Mouse (Mus musculus): ENCODE data around the gene Nxnl2. TPM values are rescaled to one million over a fixed set of nuclear protein-coding genes. Genes with fewer than 3 reads are reported as not detected.
"Not testable (repeated sequence)": the region's sequence is repeated elsewhere in the genome, so short reads cannot be mapped to it uniquely, and the experiment has no call there.

Gene Nxnl2
- polyA plus RNA-seq, 1 experiment, result 1.8 TPM

DNA sequence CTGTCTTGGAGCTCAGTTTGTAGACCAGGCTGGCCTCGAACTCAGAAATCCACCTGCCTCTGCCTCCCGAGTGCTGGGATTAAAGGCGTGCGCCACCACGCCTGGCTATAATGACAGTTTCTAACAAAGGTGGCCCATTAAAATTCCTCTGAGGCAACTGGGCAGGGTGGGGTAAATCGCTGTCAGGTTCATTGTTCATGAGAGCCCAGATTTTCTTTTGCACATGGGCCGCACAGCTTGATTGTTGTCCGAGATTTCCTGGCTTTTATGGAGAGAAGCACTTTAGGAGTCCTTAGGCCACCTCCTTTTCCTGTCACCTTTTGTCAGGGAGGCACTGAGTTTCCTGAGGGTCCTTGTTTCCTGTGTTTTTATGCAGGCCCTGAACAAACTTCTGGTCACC lies 32.6 kb downstream of the Nxnl2 start:
- no peaks in the 10 kb centered on the region for H3K27me3 ChIP-seq (ENCODE audit: control insufficient read depth, insufficient read depth, low read length)
- 94% methylated on average over 8 of the region's 8 CpGs for WGBS
- no peak overlapping the region for H3K27ac ChIP-seq (ENCODE audit: control insufficient read depth, insufficient read depth, low read length)
- H3K4me3 ChIP-seq (ENCODE audit: control insufficient read depth, insufficient read depth, low read length), result no peak overlapping the region
- DNase-seq, result no peak
- no peak for TF ChIP-seq CTCF (IDR thresholded peaks at IDR 0.05; ENCODE audit: borderline replicate concordance, control insufficient read depth, extremely low read depth, insufficient read depth, low read length, poor library complexity)
- no peak for TF ChIP-seq POLR2A (IDR thresholded peaks at IDR 0.05; ENCODE audit: control insufficient read depth, extremely low read depth, insufficient read depth, low read length, poor library complexity)
- no peaks in the 10 kb centered on the region for H3K36me3 ChIP-seq (ENCODE audit: control insufficient read depth, insufficient read depth, low read length)
- no peaks in the 10 kb centered on the region for H3K4me1 ChIP-seq (replicated peaks; ENCODE audit: control insufficient read depth, insufficient read depth, low read length)

DNA sequence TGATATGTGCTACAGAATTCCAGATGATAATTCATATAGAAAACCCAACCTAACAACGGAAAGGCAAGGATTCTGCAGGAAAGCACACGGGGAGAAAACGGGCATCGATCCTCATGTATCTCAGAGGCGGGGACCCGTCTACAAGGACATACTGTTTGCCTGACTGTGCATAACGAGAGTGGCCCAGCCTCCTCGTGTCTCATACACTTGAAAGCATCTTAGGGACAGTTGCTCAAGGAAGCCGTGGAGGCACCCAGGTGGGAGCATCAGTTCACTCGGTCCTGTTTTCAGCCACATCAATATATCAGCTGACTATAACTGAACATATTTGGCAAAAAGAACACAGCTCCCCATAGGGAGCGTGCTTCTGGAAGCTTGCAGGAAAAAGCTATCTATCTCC lies 33.3 kb downstream of the Nxnl2 start:
- not testable (repeated sequence) for H3K4me3 ChIP-seq (ENCODE audit: control insufficient read depth, insufficient read depth, low read length); H3K4me1 ChIP-seq (replicated peaks; ENCODE audit: control insufficient read depth, insufficient read depth, low read length); H3K36me3 ChIP-seq (ENCODE audit: control insufficient read depth, insufficient read depth, low read length); DNase-seq; H3K27ac ChIP-seq (ENCODE audit: control insufficient read depth, insufficient read depth, low read length); H3K27me3 ChIP-seq (ENCODE audit: control insufficient read depth, insufficient read depth, low read length)
- WGBS, result 95% methylated on average over 11 of the region's 11 CpGs

DNA sequence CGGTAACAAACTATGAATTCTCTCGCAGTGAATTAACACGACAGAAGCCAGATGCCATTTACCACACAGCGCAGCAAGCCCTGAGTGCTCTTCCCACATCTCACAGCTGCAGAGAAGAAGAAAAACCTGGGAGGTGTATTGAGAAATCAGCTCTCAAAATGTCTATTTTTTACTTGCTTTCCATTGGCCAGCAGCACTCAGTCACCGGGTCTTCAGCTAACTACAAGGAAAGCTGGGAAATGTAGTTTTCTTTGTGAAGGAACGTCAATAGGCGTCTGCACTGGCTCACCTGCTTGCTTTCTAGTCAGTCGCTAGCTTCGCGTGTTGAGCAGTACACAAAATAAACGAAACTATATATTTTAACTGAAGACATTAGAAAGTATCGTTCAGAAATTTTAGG lies 37.1 kb downstream of the Nxnl2 start:
- 85% methylated on average over 12 of the region's 12 CpGs for WGBS
- TF ChIP-seq CTCF (IDR thresholded peaks at IDR 0.05; ENCODE audit: borderline replicate concordance, control insufficient read depth, extremely low read depth, insufficient read depth, low read length, poor library complexity), result no peak
- no peak for TF ChIP-seq POLR2A (IDR thresholded peaks at IDR 0.05; ENCODE audit: control insufficient read depth, extremely low read depth, insufficient read depth, low read length, poor library complexity)

DNA sequence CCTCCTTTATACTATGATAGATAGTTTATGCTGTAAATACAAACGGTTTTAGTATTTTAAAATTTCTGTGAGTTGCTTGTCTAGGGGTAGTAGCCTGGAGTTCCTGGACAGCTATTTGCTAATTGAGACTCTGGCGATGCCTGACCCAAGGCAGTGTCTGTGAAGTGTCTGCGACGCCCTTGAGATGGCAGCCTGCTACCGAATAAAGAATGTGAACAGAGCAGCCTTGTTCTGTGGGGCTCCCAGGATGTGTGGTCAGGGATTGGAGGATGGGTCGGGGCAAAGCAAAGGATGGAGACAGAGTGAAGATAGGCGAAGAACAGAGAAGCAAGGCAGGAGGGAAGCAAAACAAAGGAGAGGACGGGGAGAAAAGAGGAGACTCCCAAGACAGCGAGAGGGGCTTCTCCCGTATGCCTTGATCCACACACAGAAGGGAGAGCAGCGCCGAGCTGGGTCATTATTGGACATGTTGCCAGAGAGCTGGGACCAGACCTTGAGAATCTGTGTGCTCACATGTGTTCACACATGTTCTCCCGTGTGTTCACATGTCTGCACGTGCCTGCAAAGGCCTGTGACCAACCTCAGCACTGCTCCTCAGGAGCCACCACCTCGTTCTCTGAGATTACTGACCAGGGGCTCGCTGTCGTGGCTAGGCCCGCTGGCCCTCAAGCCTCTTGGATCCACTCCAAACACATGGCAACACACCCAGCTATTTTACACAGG lies 37.7 kb downstream of the Nxnl2 start:
- Histone ChIP-seq H3K27me3 (ENCODE audit: control insufficient read depth, insufficient read depth, low read length) (no peaks in the 10 kb centered on the region), H3K27ac (ENCODE audit: control insufficient read depth, insufficient read depth, low read length) (no peak overlapping the region), H3K4me3 (ENCODE audit: control insufficient read depth, insufficient read depth, low read length) (no peak overlapping the region), H3K4me1 (replicated peaks; ENCODE audit: control insufficient read depth, insufficient read depth, low read length) (no peaks in the 10 kb centered on the region), H3K36me3 (ENCODE audit: control insufficient read depth, insufficient read depth, low read length) (no peaks in the 10 kb centered on the region)
- TF ChIP-seq POLR2A (IDR thresholded peaks at IDR 0.05; ENCODE audit: control insufficient read depth, extremely low read depth, insufficient read depth, low read length, poor library complexity) (no peak), CTCF (IDR thresholded peaks at IDR 0.05; ENCODE audit: borderline replicate concordance, control insufficient read depth, extremely low read depth, insufficient read depth, low read length, poor library complexity) (no peak)
- no peak for DNase-seq
- 91% methylated on average over 18 of the region's 18 CpGs for WGBS

More for the DNA sequence above, 37.1 kb downstream of the Nxnl2 start:
- Histone ChIP-seq H3K4me3 (ENCODE audit: control insufficient read depth, insufficient read depth, low read length) (no peak overlapping the region), H3K27ac (ENCODE audit: control insufficient read depth, insufficient read depth, low read length) (no peak overlapping the region), H3K36me3 (ENCODE audit: control insufficient read depth, insufficient read depth, low read length) (no peaks in the 10 kb centered on the region), H3K4me1 (replicated peaks; ENCODE audit: control insufficient read depth, insufficient read depth, low read length) (no peaks in the 10 kb centered on the region), H3K27me3 (ENCODE audit: control insufficient read depth, insufficient read depth, low read length) (no peaks in the 10 kb centered on the region)
- DNase-seq, result no peak

DNA sequence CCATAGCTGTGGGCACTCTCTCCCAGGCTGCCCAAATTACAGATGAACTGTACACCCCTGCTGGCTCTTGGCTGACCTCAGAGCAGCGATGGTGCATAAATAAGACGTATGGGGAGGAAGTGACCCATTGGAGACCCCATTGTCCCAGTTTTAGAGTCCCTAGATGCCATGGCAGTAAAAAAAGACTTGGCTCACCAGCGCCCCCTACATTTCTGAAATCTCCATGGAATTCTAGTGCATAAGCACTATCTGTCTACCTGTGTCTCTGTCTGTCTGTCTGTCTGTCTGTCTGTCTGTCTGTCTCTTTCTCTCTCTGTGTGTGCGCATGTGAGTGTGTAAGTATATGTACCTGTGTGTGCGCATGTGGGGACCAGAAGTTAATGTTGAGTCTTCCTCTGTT lies 39.8 kb downstream of the Nxnl2 start:
- no peak for TF ChIP-seq CTCF (IDR thresholded peaks at IDR 0.05; ENCODE audit: borderline replicate concordance, control insufficient read depth, extremely low read depth, insufficient read depth, low read length, poor library complexity)
- no peak for TF ChIP-seq POLR2A (IDR thresholded peaks at IDR 0.05; ENCODE audit: control insufficient read depth, extremely low read depth, insufficient read depth, low read length, poor library complexity)
- DNase-seq, result no peak
- no peak overlapping the region for H3K4me3 ChIP-seq (ENCODE audit: control insufficient read depth, insufficient read depth, low read length)

DNA sequence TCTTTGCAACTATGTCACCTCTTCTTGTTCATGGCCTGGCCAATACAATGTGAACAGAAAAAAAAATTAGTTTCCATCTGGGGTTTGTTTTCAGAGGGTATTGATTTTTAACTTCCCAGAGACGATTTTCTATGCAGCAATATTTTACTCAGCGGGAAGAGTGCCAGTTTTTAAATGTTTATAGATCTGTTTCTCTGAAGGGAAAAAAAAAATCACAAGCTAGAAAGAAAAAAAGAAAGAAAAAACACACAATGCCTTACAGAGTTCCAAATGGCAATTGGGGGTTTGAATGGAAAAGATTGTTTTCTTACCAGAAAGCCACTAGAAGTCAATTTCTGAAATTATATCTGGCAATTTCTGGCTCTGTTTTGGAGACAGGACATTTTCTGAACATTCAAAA lies 43.9 kb downstream of the Nxnl2 start:
- H3K4me1 ChIP-seq (replicated peaks; ENCODE audit: control insufficient read depth, insufficient read depth, low read length), result no peaks in the 10 kb centered on the region
- H3K4me3 ChIP-seq (ENCODE audit: control insufficient read depth, insufficient read depth, low read length), result no peak overlapping the region
- H3K36me3 ChIP-seq (ENCODE audit: control insufficient read depth, insufficient read depth, low read length), result no peaks in the 10 kb centered on the region
- no peaks in the 10 kb centered on the region for H3K27me3 ChIP-seq (ENCODE audit: control insufficient read depth, insufficient read depth, low read length)
- no peak for DNase-seq
- WGBS, result 87% methylated on average over 2 of the region's 2 CpGs
- no peak overlapping the region for H3K27ac ChIP-seq (ENCODE audit: control insufficient read depth, insufficient read depth, low read length)
- TF ChIP-seq POLR2A (IDR thresholded peaks at IDR 0.05; ENCODE audit: control insufficient read depth, extremely low read depth, insufficient read depth, low read length, poor library complexity) (no peak), CTCF (IDR thresholded peaks at IDR 0.05; ENCODE audit: borderline replicate concordance, control insufficient read depth, extremely low read depth, insufficient read depth, low read length, poor library complexity) (no peak)

More for the DNA sequence above, 39.8 kb downstream of the Nxnl2 start:
- H3K27ac ChIP-seq (ENCODE audit: control insufficient read depth, insufficient read depth, low read length), result no peak overlapping the region
- WGBS, result 84% methylated on average over 5 of the region's 5 CpGs
- H3K36me3 ChIP-seq (ENCODE audit: control insufficient read depth, insufficient read depth, low read length), result no peaks in the 10 kb centered on the region
- H3K4me1 ChIP-seq (replicated peaks; ENCODE audit: control insufficient read depth, insufficient read depth, low read length), result no peaks in the 10 kb centered on the region
- H3K27me3 ChIP-seq (ENCODE audit: control insufficient read depth, insufficient read depth, low read length), result no peaks in the 10 kb centered on the region

DNA sequence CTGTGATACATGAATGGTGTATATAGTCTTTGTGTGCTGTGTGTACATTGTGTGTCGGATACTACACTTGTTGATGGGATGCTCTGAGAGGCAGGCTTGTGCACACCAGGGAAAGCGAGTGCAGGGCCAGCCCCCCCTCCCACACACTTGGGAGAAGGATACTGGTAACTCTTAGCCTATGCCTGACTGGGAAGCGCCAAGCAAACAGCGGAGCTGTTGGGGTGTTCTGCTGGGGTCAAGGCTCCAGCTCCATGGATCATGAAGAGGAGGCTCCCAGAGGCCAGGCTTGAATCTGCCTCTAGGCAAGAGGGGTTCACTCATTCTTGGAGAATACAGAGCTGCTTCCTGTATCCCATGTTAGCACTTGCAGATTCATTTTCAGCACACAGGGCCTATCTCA lies 50.1 kb downstream of the Nxnl2 start:
- no peaks in the 10 kb centered on the region for H3K36me3 ChIP-seq (ENCODE audit: control insufficient read depth, insufficient read depth, low read length)
- DNase-seq, result no peak
- H3K27ac ChIP-seq (ENCODE audit: control insufficient read depth, insufficient read depth, low read length), result no peak overlapping the region
- no peaks in the 10 kb centered on the region for H3K27me3 ChIP-seq (ENCODE audit: control insufficient read depth, insufficient read depth, low read length)
- no peak overlapping the region for H3K4me3 ChIP-seq (ENCODE audit: control insufficient read depth, insufficient read depth, low read length)
- H3K4me1 ChIP-seq (replicated peaks; ENCODE audit: control insufficient read depth, insufficient read depth, low read length), result no peaks in the 10 kb centered on the region
- TF ChIP-seq POLR2A (IDR thresholded peaks at IDR 0.05; ENCODE audit: control insufficient read depth, extremely low read depth, insufficient read depth, low read length, poor library complexity), result no peak
- TF ChIP-seq CTCF (IDR thresholded peaks at IDR 0.05; ENCODE audit: borderline replicate concordance, control insufficient read depth, extremely low read depth, insufficient read depth, low read length, poor library complexity), result no peak
- WGBS, result 93% methylated on average over 4 of the region's 4 CpGs

Data from thymus, adult 2 months (tissue).